Mouse (Mus musculus): ENCODE measurements around the gene Nab2. TPM values are rescaled to one million over a fixed set of nuclear protein-coding genes. Genes with fewer than 3 reads are reported as not detected.

The Nab2 gene
- total and polyA plus RNA-seq, 2 experiments from 2014 or later, result 4.5 to 12.9 TPM

- ATAC-seq, result 0 out of 2 replicates have a peak, but pooled peaks have one; percentile 17
- Histone ChIP-seq H3K9me3 (ENCODE audit: low read length) (no peaks in the 10 kb centered on the region), H3K4me1 (ENCODE audit: insufficient read depth) (no peaks in the 10 kb centered on the region), H3K27ac (ENCODE audit: low read depth, low read length) (no peak overlapping the region), H3K36me3 (ENCODE audit: insufficient read depth) (no peaks in the 10 kb centered on the region), H3K4me2 (ENCODE audit: low read depth) (peak overlapping the region; percentile 52), H3K27me3 (ENCODE audit: insufficient read depth, low read length) (peaks cover 2% of the 10 kb centered on the region; the same call in 1 of the 2 replicates), H3K4me3 (ENCODE audit: low read depth, low read length) (peak overlapping the region; percentile 33), H3K9ac (peak overlapping the region; percentile 39; the same call in 1 of the 2 replicates)
- DNase-seq, result no peak
- 5% methylated on average over 25 of the region's 25 CpGs for WGBS
- TF ChIP-seq CTCF (IDR thresholded peaks at IDR 0.05; ENCODE audit: low read depth), result no peak
These were observed 24.7 kb downstream of the Nab2 start for GRCm38 (mm10) chr10:127643553-127644238.

GRCm38 (mm10) chr10:127642772-127643552 is 25.4 kb downstream of the Nab2 start, which contains the start of gene Stat6:
TSS of gene Stat6 (plus strand) at chr10:127642986.
- peak; percentile 29 for DNase-seq
- 11% methylated on average over 37 of the region's 37 CpGs for WGBS

GRCm38 (mm10) chr10:127641861-127642771 is 26.3 kb downstream of the Nab2 start:
- Histone ChIP-seq H3K27me3 (ENCODE audit: insufficient read depth, low read length) (peaks cover 2% of the 10 kb centered on the region; the same call in 1 of the 2 replicates), H3K9ac (peak overlapping the region; percentile 39; the same call in 1 of the 2 replicates), H3K9me3 (ENCODE audit: low read length) (no peaks in the 10 kb centered on the region), H3K27ac (ENCODE audit: low read depth, low read length) (no peak overlapping the region), H3K4me1 (ENCODE audit: insufficient read depth) (no peaks in the 10 kb centered on the region), H3K36me3 (ENCODE audit: insufficient read depth) (no peaks in the 10 kb centered on the region), H3K4me2 (ENCODE audit: low read depth) (peak overlapping the region; percentile 52), H3K4me3 (ENCODE audit: low read depth, low read length) (peak overlapping the region; percentile 33)
- TF ChIP-seq CTCF (IDR thresholded peaks at IDR 0.05; ENCODE audit: low read depth), result peak; percentile 88
- WGBS, result 7% methylated on average over 19 of the region's 19 CpGs
- DNase-seq (peak; percentile 85), ATAC-seq (peak; percentile 87)

More at GRCm38 (mm10) chr10:127642772-127643552, 25.4 kb downstream of the Nab2 start, which contains the start of gene Stat6:
- Histone ChIP-seq H3K4me1 (ENCODE audit: insufficient read depth) (no peaks in the 10 kb centered on the region), H3K27ac (ENCODE audit: low read depth, low read length) (peak within 1 kb of the TSS; percentile 29; the same call in 1 of the 2 replicates), H3K4me2 (ENCODE audit: low read depth) (peak within 1 kb of the TSS; percentile 52), H3K9ac (peak within 1 kb of the TSS; percentile 39), H3K36me3 (ENCODE audit: insufficient read depth) (no peaks in the 10 kb centered on the region), H3K9me3 (ENCODE audit: low read length) (no peaks in the 10 kb centered on the region), H3K4me3 (ENCODE audit: low read depth, low read length) (peak within 1 kb of the TSS; percentile 33), H3K27me3 (ENCODE audit: insufficient read depth, low read length) (peaks cover 2% of the 10 kb centered on the region; the same call in 1 of the 2 replicates)
- peak; percentile 41; the same call in 1 of the 2 replicates for ATAC-seq
- TF ChIP-seq CTCF (IDR thresholded peaks at IDR 0.05; ENCODE audit: low read depth), result no peak

- TF ChIP-seq CTCF (IDR thresholded peaks at IDR 0.05; ENCODE audit: low read depth), result no peak
- WGBS, result 78% methylated on average over 5 of the region's 5 CpGs
These were observed 27.9 kb downstream of the Nab2 start for GRCm38 (mm10) chr10:127640421-127640820.

GRCm38 (mm10) chr10:127632668-127633271 is 35.6 kb downstream of the Nab2 start:
- DNase-seq (no peak), ATAC-seq (no peak)
- 80% methylated on average over 7 of the region's 7 CpGs for WGBS
- no peak overlapping the region for H3K4me3 ChIP-seq (ENCODE audit: low read depth, low read length)
- TF ChIP-seq CTCF (IDR thresholded peaks at IDR 0.05; ENCODE audit: low read depth), result no peak
- H3K9me3 ChIP-seq (ENCODE audit: low read length), result no peaks in the 10 kb centered on the region
- H3K27me3 ChIP-seq (ENCODE audit: insufficient read depth, low read length), result no peaks in the 10 kb centered on the region
- no peak overlapping the region for H3K4me2 ChIP-seq (ENCODE audit: low read depth)
- no peak overlapping the region for H3K27ac ChIP-seq (ENCODE audit: low read depth, low read length)
- H3K9ac ChIP-seq, result no peak overlapping the region
- no peaks in the 10 kb centered on the region for H3K36me3 ChIP-seq (ENCODE audit: insufficient read depth)
- H3K4me1 ChIP-seq (ENCODE audit: insufficient read depth), result no peaks in the 10 kb centered on the region

More at GRCm38 (mm10) chr10:127640421-127640820, 27.9 kb downstream of the Nab2 start:
- no peak overlapping the region for H3K9ac ChIP-seq
- no peaks in the 10 kb centered on the region for H3K9me3 ChIP-seq (ENCODE audit: low read length)
- no peaks in the 10 kb centered on the region for H3K4me1 ChIP-seq (ENCODE audit: insufficient read depth)
- H3K4me3 ChIP-seq (ENCODE audit: low read depth, low read length), result no peak overlapping the region
- DNase-seq, result no peak
- no peak overlapping the region for H3K27ac ChIP-seq (ENCODE audit: low read depth, low read length)
- peaks cover 2% of the 10 kb centered on the region; the same call in 1 of the 2 replicates for H3K27me3 ChIP-seq (ENCODE audit: insufficient read depth, low read length)
- no peak for ATAC-seq
- H3K36me3 ChIP-seq (ENCODE audit: insufficient read depth), result no peaks in the 10 kb centered on the region
- H3K4me2 ChIP-seq (ENCODE audit: low read depth), result no peak overlapping the region
